In the genomic region with DNA sequence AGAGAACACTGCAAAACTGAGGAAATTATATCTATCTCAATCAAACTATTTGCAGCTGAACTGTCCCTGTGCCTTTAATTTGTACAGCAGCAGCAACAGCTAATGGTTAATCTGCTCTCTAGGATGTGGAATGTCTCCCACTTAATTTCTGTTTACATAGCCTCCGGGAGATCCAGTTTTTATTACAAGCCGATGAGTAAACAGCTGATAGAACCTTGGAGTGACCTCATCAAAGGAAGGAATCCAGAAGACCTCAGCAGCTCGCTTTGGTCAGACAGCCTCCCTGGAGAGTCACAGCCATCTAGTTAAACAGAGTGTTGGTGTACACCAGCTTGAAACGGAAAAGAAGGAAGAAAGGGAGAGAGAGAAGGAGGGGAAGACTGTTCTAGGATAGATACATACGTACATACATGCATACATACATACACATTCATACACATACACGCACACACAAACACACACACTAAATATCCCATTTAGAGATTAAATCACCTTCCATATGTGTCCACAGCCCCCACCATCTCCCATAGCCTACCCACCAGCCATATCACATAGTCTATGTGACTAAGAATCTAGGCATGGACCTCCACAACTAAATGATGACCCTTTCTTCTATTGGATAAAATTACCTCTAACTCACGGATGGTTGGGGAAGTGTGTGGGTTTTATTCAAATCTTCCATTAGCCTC, we compare ENCODE assay signal across 9 mouse cellular contexts.
DNase-seq lines count a peak whose midpoint lies in the region; ATAC-seq and TF ChIP-seq lines count a peak whose summit lies in the region.
"Had no signal": no experiment of that assay in that cellular context is flagged by ENCODE, and none has a peak within 500 bp of the region (broad histone marks: within the 10 kb centered on the region; RNA-seq: fewer than 3 reads in every experiment).

No protein-coding gene starts in this region.

- no peak overlapping the region for H3K4me3 ChIP-seq in forebrain, embryonic 13.5 days
- H3K4me3 ChIP-seq in forebrain, postnatal 0 days (ENCODE audit: low read depth, low read length), result no peak overlapping the region
- H3K4me3 ChIP-seq in kidney, embryonic 15.5 days (replicated peaks), result no peak overlapping the region
- H3K4me3 ChIP-seq: limb, embryonic 15.5 days had no signal

- H3K4me1 ChIP-seq in forebrain, embryonic 13.5 days, result peaks cover 23% of the 10 kb centered on the region
- H3K4me1 ChIP-seq in forebrain, postnatal 0 days (ENCODE audit: insufficient read depth), result no peaks in the 10 kb centered on the region
- peaks cover 17% of the 10 kb centered on the region; the same call in 1 of the 2 replicates for H3K4me1 ChIP-seq in kidney, embryonic 15.5 days

- no peak overlapping the region for H3K9ac ChIP-seq in forebrain, embryonic 13.5 days
- H3K9ac ChIP-seq in forebrain, postnatal 0 days, result no peak overlapping the region
- H3K9ac ChIP-seq in kidney, embryonic 15.5 days, result no peak overlapping the region
- H3K9ac ChIP-seq: limb, embryonic 15.5 days had no signal

- no peak overlapping the region for H3K4me2 ChIP-seq in forebrain, embryonic 13.5 days
- no peak overlapping the region for H3K4me2 ChIP-seq in forebrain, postnatal 0 days (ENCODE audit: low read depth)
- no peak overlapping the region for H3K4me2 ChIP-seq in kidney, embryonic 15.5 days
- H3K4me2 ChIP-seq: limb, embryonic 15.5 days had no signal

- H3K27ac ChIP-seq in forebrain, embryonic 13.5 days, result peak overlapping the region; percentile 3; the same call in 1 of the 2 replicates
- H3K27ac ChIP-seq in forebrain, postnatal 0 days (ENCODE audit: low read depth, low read length), result no peak overlapping the region
- peak overlapping the region; percentile 58; the same call in 1 of the 2 replicates for H3K27ac ChIP-seq in kidney, embryonic 15.5 days
- H3K27ac ChIP-seq: limb, embryonic 15.5 days had no signal

- H3K27me3 ChIP-seq in forebrain, embryonic 13.5 days, result no peaks in the 10 kb centered on the region
- no peaks in the 10 kb centered on the region for H3K27me3 ChIP-seq in forebrain, postnatal 0 days (ENCODE audit: insufficient read depth, low read length)
- no peaks in the 10 kb centered on the region for H3K27me3 ChIP-seq in kidney, embryonic 15.5 days
- H3K27me3 ChIP-seq: limb, embryonic 15.5 days had no signal

- TF ChIP-seq CTCF in forebrain, postnatal 0 days (IDR thresholded peaks at IDR 0.05; ENCODE audit: low read depth), result no peak

- no peaks in the 10 kb centered on the region for H3K9me3 ChIP-seq in forebrain, embryonic 13.5 days (replicated peaks)
- H3K9me3 ChIP-seq in forebrain, postnatal 0 days (ENCODE audit: low read length), result no peaks in the 10 kb centered on the region
- no peaks in the 10 kb centered on the region for H3K9me3 ChIP-seq in kidney, embryonic 15.5 days (replicated peaks)
- H3K9me3 ChIP-seq: limb, embryonic 15.5 days had no signal

- no peak for ATAC-seq in forebrain, embryonic 13.5 days
- ATAC-seq in forebrain, postnatal 0 days, result no peak
- peak; percentile 95 for ATAC-seq in kidney, embryonic 15.5 days (replicated peaks; ENCODE audit: low FRiP score)

- WGBS in forebrain, embryonic 13.5 days, result 68% methylated on average over 7 of the region's 7 CpGs
- 56% methylated on average over 7 of the region's 7 CpGs for WGBS in forebrain, postnatal 0 days
- 37% methylated on average over 7 of the region's 7 CpGs for WGBS in kidney, embryonic 15.5 days

- no peak for DNase-seq in forebrain, postnatal 0 days
- peak; percentile 79 for DNase-seq in Muller cell, postnatal 12 days (ENCODE audit: inconsistent ontology term)
- peak; percentile 19 for DNase-seq in lung, postnatal 14 days
- DNase-seq in layer of hippocampus, adult 18-20 months (ENCODE audit: low spot score in 2 of 2), result no peak
- no peak for DNase-seq in right cerebral cortex, adult 18-20 months
- DNase-seq in thymus, postnatal 14 days, result no peak

- H3K36me3 ChIP-seq in forebrain, embryonic 13.5 days (ENCODE audit: poor library complexity, severe bottlenecking), result no peaks in the 10 kb centered on the region
- H3K36me3 ChIP-seq in forebrain, postnatal 0 days (ENCODE audit: insufficient read depth), result no peaks in the 10 kb centered on the region
- no peaks in the 10 kb centered on the region for H3K36me3 ChIP-seq in kidney, embryonic 15.5 days
- H3K36me3 ChIP-seq: limb, embryonic 15.5 days had no signal

Comparison
In these comparisons a context has a peak if more than half of its experiments do, and no peak if none do; other contexts are left out.
1. DNase-seq: peak in Muller cell, postnatal 12 days (single experiment) and lung, postnatal 14 days (single experiment); none in forebrain, postnatal 0 days (single experiment), layer of hippocampus, adult 18-20 months (0 of 2), right cerebral cortex, adult 18-20 months (single experiment) and thymus, postnatal 14 days (single experiment).